Mouse (Mus musculus) testis, adult 2 months (tissue): ENCODE measurements around the gene Pum2. TPM values are rescaled to one million over a fixed set of nuclear protein-coding genes. Genes with fewer than 3 reads are reported as not detected.

Experiments used
- H3K27ac ChIP-seq: fragments of 200-500 bp; 2 replicates; pipeline ENCODE4 v1.5.1; 2012; ENCODE audit warnings: low read depth, low read length; ENCODE audit not compliant: control insufficient read depth, insufficient read depth
- H3K27me3 ChIP-seq: fragments of 200-500 bp; 2 replicates; pipeline ENCODE4 v1.6.1; 2012; ENCODE audit warnings: mild to moderate bottlenecking, low read length, moderate library complexity; ENCODE audit not compliant: control insufficient read depth, insufficient read depth
- H3K36me3 ChIP-seq: fragments of 200-500 bp; 2 replicates; pipeline ENCODE4 v1.6.1; 2012; ENCODE audit warnings: mild to moderate bottlenecking, low read length; ENCODE audit not compliant: control insufficient read depth, insufficient read depth
- H3K4me1 ChIP-seq: fragments of 200-500 bp; 2 replicates; pipeline ENCODE4 v1.6.1; 2012; ENCODE audit warnings: low read length; ENCODE audit not compliant: control insufficient read depth, insufficient read depth
- H3K4me3 ChIP-seq: fragments of 200-500 bp; 2 replicates; pipeline ENCODE4 v1.5.1; 2012; ENCODE audit warnings: low read depth, mild to moderate bottlenecking, low read length, moderate library complexity, mixed read lengths; ENCODE audit not compliant: control insufficient read depth
- CTCF ChIP-seq: fragments of 200-500 bp; IDR thresholded peaks from 2 replicates; pipeline ENCODE4 v1.5.1; 2012; ENCODE audit warnings: low read depth, mild to moderate bottlenecking, inconsistent platforms, low read length, moderate library complexity; ENCODE audit not compliant: control insufficient read depth, insufficient read depth, insufficient replicate concordance
- POLR2A ChIP-seq: fragments of 200-500 bp; IDR thresholded peaks from 2 replicates; pipeline ENCODE4 v1.6.1; 2012; ENCODE audit warnings: low read depth, mild to moderate bottlenecking, inconsistent platforms, low read length, moderate library complexity; ENCODE audit not compliant: control insufficient read depth
- polyA plus RNA-seq: library from polyadenylated mRNA; depleted of rRNA; stranded (reverse); fragments of >200 nt; gene quantifications from 2 replicates; pipeline ENCODE4 v1.2.3, GENCODE M21; 2012

The Pum2 gene
- polyA plus RNA-seq, 1 experiment: 32.2 TPM

DNA sequence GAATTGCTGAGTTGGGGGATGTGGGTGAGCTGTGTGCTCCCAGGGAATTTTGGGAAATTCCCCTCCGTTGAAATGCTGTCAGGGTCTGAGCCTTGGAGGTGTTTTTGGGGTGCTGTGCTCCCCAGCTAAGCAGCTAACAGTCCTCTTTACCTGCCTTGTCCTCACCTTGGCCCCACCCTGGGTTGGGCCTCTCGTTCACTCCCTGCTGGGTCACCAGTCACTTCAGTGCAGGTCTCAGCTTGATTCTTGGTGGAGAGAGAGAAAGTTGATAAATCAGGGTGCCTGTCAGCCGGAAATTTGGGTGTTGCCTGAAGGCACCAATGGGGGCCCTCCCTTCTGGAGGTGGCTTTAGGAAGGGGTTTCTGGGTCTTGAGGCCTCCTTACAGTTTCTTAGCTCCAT is 108.6 kb downstream of the Pum2 start:
- Histone ChIP-seq H3K27ac (no peak overlapping the region), H3K4me1 (no peaks in the 10 kb centered on the region), H3K27me3 (no peaks in the 10 kb centered on the region), H3K4me3 (no peak overlapping the region), H3K36me3 (no peaks in the 10 kb centered on the region)
- no peak for TF ChIP-seq CTCF
- TF ChIP-seq POLR2A: no peak

- Histone ChIP-seq H3K27me3 (no peaks in the 10 kb centered on the region), H3K4me1 (peaks cover 2% of the 10 kb centered on the region; the same call in 1 of the 2 replicates), H3K36me3 (no peaks in the 10 kb centered on the region), H3K27ac (no peak overlapping the region), H3K4me3 (no peak overlapping the region)
- TF ChIP-seq POLR2A (no peak), CTCF (no peak)
Observed at GRCm38 (mm10) chr12:8784189-8784588, 110.3 kb downstream of the Pum2 start.

DNA sequence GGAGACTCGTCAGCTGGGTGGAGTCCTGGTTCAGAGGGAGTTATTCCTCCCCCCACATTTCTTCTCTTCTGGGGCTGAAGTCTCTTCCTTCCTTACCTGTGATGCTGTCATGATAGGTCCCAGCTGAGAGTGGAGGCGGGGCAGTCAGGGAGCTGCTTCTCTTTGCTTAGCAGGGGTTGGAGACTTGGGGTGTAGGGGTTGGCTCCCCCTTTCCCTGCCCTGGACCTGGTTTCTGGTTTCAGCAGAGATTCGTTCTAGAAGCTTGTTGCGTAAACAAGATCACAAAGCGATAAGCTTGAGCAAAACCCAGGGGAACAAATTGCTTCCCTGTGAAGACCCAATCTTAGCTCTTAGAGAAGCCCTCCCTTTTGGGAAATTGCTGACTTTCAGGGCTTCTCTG is 112.5 kb downstream of the Pum2 start:
- TF ChIP-seq POLR2A (no peak), CTCF (no peak)
- no peak overlapping the region for H3K4me3 ChIP-seq
- no peaks in the 10 kb centered on the region for H3K27me3 ChIP-seq
- H3K27ac ChIP-seq: no peak overlapping the region
- no peaks in the 10 kb centered on the region for H3K36me3 ChIP-seq
- peaks cover 2% of the 10 kb centered on the region; the same call in 1 of the 2 replicates for H3K4me1 ChIP-seq

GRCm38 (mm10) chr12:8786984-8787730 is 113.2 kb downstream of the Pum2 start:
- TF ChIP-seq CTCF (no peak), POLR2A (no peak)
- H3K27ac ChIP-seq: no peak overlapping the region

DNA sequence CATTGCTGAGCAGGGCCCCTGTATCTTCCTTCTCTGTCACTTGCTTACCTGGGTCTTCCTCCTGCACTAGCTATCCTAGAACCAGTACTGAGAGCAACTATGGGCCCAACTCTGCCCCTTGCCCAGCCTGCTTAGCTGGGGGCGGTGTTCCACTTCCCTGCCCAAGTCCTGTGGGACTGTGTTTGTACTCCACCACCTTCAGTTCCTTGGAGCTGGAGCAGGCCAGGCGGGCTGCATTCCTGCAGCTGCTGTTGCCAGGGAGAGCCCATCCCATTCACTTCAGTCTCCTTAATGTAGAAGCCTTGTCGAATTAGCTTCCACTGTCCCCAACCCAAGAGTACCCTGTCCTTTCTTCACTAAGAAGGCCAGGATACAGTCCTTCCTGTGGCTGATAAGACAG is 114.5 kb downstream of the Pum2 start:
- H3K4me1 ChIP-seq: peaks cover 2% of the 10 kb centered on the region; the same call in 1 of the 2 replicates
- H3K4me3 ChIP-seq: no peak overlapping the region
- H3K27me3 ChIP-seq: no peaks in the 10 kb centered on the region
- no peak overlapping the region for H3K27ac ChIP-seq
- no peaks in the 10 kb centered on the region for H3K36me3 ChIP-seq
- TF ChIP-seq POLR2A (no peak), CTCF (no peak)

More at GRCm38 (mm10) chr12:8786984-8787730, 113.2 kb downstream of the Pum2 start:
- no peak overlapping the region for H3K4me3 ChIP-seq
- H3K36me3 ChIP-seq: no peaks in the 10 kb centered on the region
- no peaks in the 10 kb centered on the region for H3K27me3 ChIP-seq
- peaks cover 2% of the 10 kb centered on the region; the same call in 1 of the 2 replicates for H3K4me1 ChIP-seq

DNA sequence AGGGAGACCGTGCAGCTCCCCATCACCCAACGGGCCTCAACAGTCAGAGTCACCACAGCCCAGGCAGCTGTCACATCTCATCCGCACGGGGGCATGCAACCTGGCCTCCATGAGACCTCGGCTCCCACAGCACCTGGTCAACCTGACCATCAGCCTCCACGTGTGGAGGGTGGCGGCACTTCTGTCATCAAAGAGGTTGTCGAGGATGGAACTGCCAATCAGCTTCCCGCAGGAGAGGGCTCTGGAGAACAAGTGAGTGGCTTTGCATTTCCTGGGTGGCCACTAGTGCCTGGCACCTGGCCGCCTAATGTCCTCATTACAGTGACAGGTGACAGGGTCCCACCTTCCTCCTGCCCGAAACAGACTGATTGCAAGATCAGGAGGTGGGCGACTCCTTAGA is 116.7 kb downstream of the Pum2 start:
- Histone ChIP-seq H3K4me1 (peaks cover 2% of the 10 kb centered on the region; the same call in 1 of the 2 replicates), H3K4me3 (no peak overlapping the region), H3K27ac (no peak overlapping the region), H3K27me3 (no peaks in the 10 kb centered on the region), H3K36me3 (no peaks in the 10 kb centered on the region)
- TF ChIP-seq CTCF: no peak
- TF ChIP-seq POLR2A: no peak

GRCm38 (mm10) chr12:8793410-8794051 is 119.6 kb downstream of the Pum2 start:
- H3K27ac ChIP-seq: no peak overlapping the region
- no peak for TF ChIP-seq POLR2A
- TF ChIP-seq CTCF: no peak
- no peaks in the 10 kb centered on the region for H3K27me3 ChIP-seq
- H3K4me1 ChIP-seq: no peaks in the 10 kb centered on the region
- H3K36me3 ChIP-seq: no peaks in the 10 kb centered on the region
- H3K4me3 ChIP-seq: no peak overlapping the region
